Mouse (Mus musculus) myocyte (in vitro differentiated cells): ENCODE measurements around the gene Ankef1.

Experiments used
- MAX ChIP-seq: IDR thresholded peaks from one replicate; pipeline ENCODE4 v1.6.1; 2011; ENCODE audit warnings: low read depth, mild to moderate bottlenecking, control low read depth
- MYOG ChIP-seq, 3 experiments: IDR thresholded peaks; one replicate each; pipeline ENCODE4 v1.6.1; 2011; ENCODE audit warnings: control low read depth in 2 of 3, low read depth in 2 of 3, mild to moderate bottlenecking in 2 of 3; ENCODE audit not compliant: insufficient read length in 2 of 3, control insufficient read depth in 1 of 3, insufficient read depth in 1 of 3
- POLR2A ChIP-seq: IDR thresholded peaks from one replicate; pipeline ENCODE4 v1.6.1; 2011; ENCODE audit warnings: low read depth, mild to moderate bottlenecking, control low read depth, moderate library complexity; ENCODE audit not compliant: insufficient read length
- SRF ChIP-seq: IDR thresholded peaks from one replicate; pipeline ENCODE4 v1.6.1; 2011; ENCODE audit warnings: low read depth; ENCODE audit not compliant: control insufficient read depth, insufficient read length
- TCF12 ChIP-seq: IDR thresholded peaks from one replicate; pipeline ENCODE4 v1.6.1; 2011; ENCODE audit warnings: mild to moderate bottlenecking, control low read depth; ENCODE audit not compliant: poor library complexity, insufficient read depth, severe bottlenecking
- USF1 ChIP-seq: IDR thresholded peaks from one replicate; pipeline ENCODE4 v1.6.1; 2011; ENCODE audit warnings: low read depth, mild to moderate bottlenecking, control low read depth, moderate library complexity

GRCm38 (mm10) chr2:136596451-136596850 lies 94.7 kb downstream of the Ankef1 start:
- TF ChIP-seq POLR2A (no peak), USF1 (no peak), SRF (no peak), TCF12 (no peak), MAX (no peak), MYOG (IDR thresholded peaks at IDR 0.05; ENCODE audit: control insufficient read depth in 1 of 3, insufficient read depth in 1 of 3, insufficient read length in 2 of 3, low read depth in 2 of 3) (no peak)
